Mouse (Mus musculus) cerebellum, adult 9-11 months (tissue): Measurements from ENCODE around the gene Cd164.

ENCODE experiments used
- DNase-seq: peaks from one replicate; pipeline ENCODE4 v3.0.0; 2022

Gene Cd164

GRCm38 (mm10) chr10:41552319-41552718 is 33.1 kb downstream of the Cd164 start:
- no peak for DNase-seq

GRCm38 (mm10) chr10:41552847-41553589 is 33.8 kb downstream of the Cd164 start:
- DNase-seq: peak; percentile 25

GRCm38 (mm10) chr10:41553711-41554110 is 34.5 kb downstream of the Cd164 start:
- DNase-seq: peak; percentile 11

GRCm38 (mm10) chr10:41555081-41555480 is 35.9 kb downstream of the Cd164 start:
- DNase-seq: no peak

GRCm38 (mm10) chr10:41558401-41558800 is 39.2 kb downstream of the Cd164 start:
- DNase-seq: no peak

- no peak for DNase-seq
These were observed 42.6 kb downstream of the Cd164 start for GRCm38 (mm10) chr10:41561701-41562395.

- DNase-seq: no peak
These were observed 45.9 kb downstream of the Cd164 start for GRCm38 (mm10) chr10:41565141-41565540.

GRCm38 (mm10) chr10:41568306-41568705 is 49.1 kb downstream of the Cd164 start:
- DNase-seq: no peak

GRCm38 (mm10) chr10:41571065-41571464 is 51.9 kb downstream of the Cd164 start:
- DNase-seq: no peak

- DNase-seq: no peak
These were observed 53.1 kb downstream of the Cd164 start for GRCm38 (mm10) chr10:41572274-41572673.

- no peak for DNase-seq
These were observed 54.0 kb downstream of the Cd164 start for GRCm38 (mm10) chr10:41573190-41573589.

- no peak for DNase-seq
These were observed 56.5 kb downstream of the Cd164 start for GRCm38 (mm10) chr10:41575451-41576327.

GRCm38 (mm10) chr10:41576328-41576833 is 57.2 kb downstream of the Cd164 start:
- no peak for DNase-seq

- no peak for DNase-seq
These were observed 59.3 kb downstream of the Cd164 start for GRCm38 (mm10) chr10:41578541-41578940.

- no peak for DNase-seq
These were observed 61.2 kb downstream of the Cd164 start for GRCm38 (mm10) chr10:41580441-41580840.
